Mouse (Mus musculus) cerebellum, adult 8-10 months (tissue): ENCODE results near the gene Tmem60.

Experiments
- DNase-seq: peaks from one replicate; pipeline ENCODE4 v3.0.0; 2022

Gene Tmem60

GRCm38 (mm10) chr5:20881915-20882800 lies at the start of gene Tmem60, which contains the start of gene Phtf2:
Tmem60 (plus strand) TSS chr5:20882191.
Phtf2 (minus strand) TSS chr5:20882124.
- peak; percentile 98 for DNase-seq

GRCm38 (mm10) chr5:20834399-20834798 lies 47.6 kb upstream of the Tmem60 start:
- no peak for DNase-seq

- no peak for DNase-seq
These were observed 44.9 kb upstream of the Tmem60 start for GRCm38 (mm10) chr5:20837082-20837481.

GRCm38 (mm10) chr5:20843405-20843804 lies 38.6 kb upstream of the Tmem60 start:
- no peak for DNase-seq

GRCm38 (mm10) chr5:20843816-20844215 lies 38.2 kb upstream of the Tmem60 start:
- no peak for DNase-seq

- no peak for DNase-seq
These were observed 35.0 kb upstream of the Tmem60 start for GRCm38 (mm10) chr5:20847010-20847409.

GRCm38 (mm10) chr5:20855066-20855465 lies 26.9 kb upstream of the Tmem60 start:
- no peak for DNase-seq

- no peak for DNase-seq
These were observed 23.6 kb upstream of the Tmem60 start for GRCm38 (mm10) chr5:20858404-20858803.

- no peak for DNase-seq
These were observed 21.4 kb upstream of the Tmem60 start for GRCm38 (mm10) chr5:20860565-20860964.

- no peak for DNase-seq
These were observed 20.1 kb upstream of the Tmem60 start for GRCm38 (mm10) chr5:20861901-20862300.

GRCm38 (mm10) chr5:20864216-20864969 lies 17.6 kb upstream of the Tmem60 start:
- DNase-seq: no peak

GRCm38 (mm10) chr5:20865193-20865755 lies 16.7 kb upstream of the Tmem60 start:
- no peak for DNase-seq

- DNase-seq: no peak
These were observed 8.8 kb upstream of the Tmem60 start for GRCm38 (mm10) chr5:20873146-20873545.

- DNase-seq: no peak
These were observed 5.0 kb upstream of the Tmem60 start for GRCm38 (mm10) chr5:20876934-20877426.

GRCm38 (mm10) chr5:20880386-20880785 lies 1.6 kb upstream of the Tmem60 start:
- no peak for DNase-seq

GRCm38 (mm10) chr5:20880797-20881775 lies 905 bp upstream of the Tmem60 start:
- peak; percentile 62 for DNase-seq

- no peak for DNase-seq
These were observed 2.1 kb downstream of the Tmem60 start for GRCm38 (mm10) chr5:20884036-20884620.

GRCm38 (mm10) chr5:20897446-20898167 lies 15.6 kb downstream of the Tmem60 start:
- DNase-seq: no peak

GRCm38 (mm10) chr5:20904647-20905046 lies 22.7 kb downstream of the Tmem60 start:
- no peak for DNase-seq

- no peak for DNase-seq
These were observed 23.4 kb downstream of the Tmem60 start for GRCm38 (mm10) chr5:20905437-20905836.

GRCm38 (mm10) chr5:20906191-20906590 lies 24.2 kb downstream of the Tmem60 start:
- no peak for DNase-seq
